Mouse (Mus musculus) liver, embryonic 14.5 days (tissue): ENCODE data around the gene Ilf2.

Experiments
- CTCF ChIP-seq: IDR thresholded peaks from 2 replicates; pipeline ENCODE4 v1.5.1; 2016; ENCODE audit warnings: antibody characterized with exemption, low read depth, control low read depth
- EP300 ChIP-seq: IDR thresholded peaks from 2 replicates; pipeline ENCODE4 v1.6.1; 2016; ENCODE audit warnings: antibody characterized with exemption, low read depth

DNA sequence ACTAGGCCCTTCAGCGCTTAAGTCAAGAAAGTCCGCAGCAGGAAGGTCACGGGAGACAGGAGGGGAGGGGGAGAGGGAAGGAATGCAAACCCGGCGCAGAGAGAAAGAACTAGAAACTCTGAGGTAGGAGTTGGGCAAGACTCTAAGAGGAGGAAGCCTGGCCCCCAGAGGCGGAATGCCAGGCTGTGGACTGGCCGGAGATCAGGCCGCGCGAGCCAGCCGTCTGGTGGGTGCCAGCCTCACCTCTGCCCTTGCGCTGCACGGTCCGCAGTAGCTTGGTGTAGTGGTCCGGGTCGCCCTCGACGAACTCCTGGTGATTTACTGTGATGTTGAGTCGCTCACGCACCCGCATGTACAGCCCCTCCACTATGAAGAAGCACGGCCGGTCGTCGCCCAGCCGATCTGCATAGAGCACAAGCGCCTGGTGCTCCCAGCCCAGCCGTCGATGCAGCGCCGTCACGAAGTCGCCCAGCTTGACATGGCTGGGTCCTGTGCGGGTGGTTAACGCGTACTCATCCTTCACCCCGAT lies 11.3 kb upstream of the Ilf2 start:
- no peak for TF ChIP-seq CTCF
- TF ChIP-seq EP300, result no peak
